Mouse (Mus musculus): ENCODE results near the gene Ttc5.

GRCm38 (mm10) chr14:50824219-50824618 lies 38.9 kb upstream of the Ttc5 start:
- TF ChIP-seq CTCF (IDR thresholded peaks at IDR 0.05; ENCODE audit: insufficient read depth, low read depth, low read length) (no peak), POLR2A (IDR thresholded peaks at IDR 0.05; ENCODE audit: insufficient read depth, low read depth, low read length) (no peak)
